Mouse (Mus musculus) hindbrain, embryonic 14.5 days (tissue): ENCODE data around the gene Tshz2. TPM values are rescaled to one million over a fixed set of nuclear protein-coding genes. Genes with fewer than 3 reads are reported as not detected.

ENCODE experiments used
- ATAC-seq: fragments of 200-750 bp; cut with Nextera tagmentation; 2 replicates; pipeline ENCODE4 v1.8.0; 2017; ENCODE audit warnings: moderate number of reproducible peaks, mild to moderate bottlenecking, moderate TSS enrichment, moderate library complexity; ENCODE audit not compliant: low FRiP score
- DNase-seq: peaks from one replicate; pipeline ENCODE4 v3.0.0-alpha.2; 2015; ENCODE audit warnings: low spot score
- H3K27ac ChIP-seq: fragments of 300-500 bp; sonication (generic); 2 replicates; pipeline ENCODE4 v1.5.1; 2014; ENCODE audit warnings: mild to moderate bottlenecking, moderate library complexity
- H3K27me3 ChIP-seq: fragments of 300-500 bp; sonication (generic); 2 replicates; pipeline ENCODE4 v1.6.1; 2014; ENCODE audit warnings: mild to moderate bottlenecking, low read length, mixed read lengths; ENCODE audit not compliant: control insufficient read depth, insufficient read depth
- H3K36me3 ChIP-seq: fragments of 300-500 bp; sonication (generic); replicated peaks from 2 replicates; pipeline ENCODE4 v1.6.1; 2014; ENCODE audit not compliant: control insufficient read depth, insufficient read depth
- H3K4me1 ChIP-seq: fragments of 300-500 bp; sonication (generic); replicated peaks from 2 replicates; pipeline ENCODE4 v1.6.1; 2014; ENCODE audit warnings: antibody characterized with exemption, low read length, mixed read lengths; ENCODE audit not compliant: control insufficient read depth, insufficient read depth
- H3K4me2 ChIP-seq: fragments of 300-500 bp; sonication (generic); replicated peaks from 2 replicates; pipeline ENCODE4 v1.6.1; 2014; ENCODE audit warnings: mild to moderate bottlenecking, moderate library complexity
- H3K4me3 ChIP-seq: fragments of 300-500 bp; sonication (generic); replicated peaks from 2 replicates; pipeline ENCODE4 v1.5.1; 2014; ENCODE audit warnings: mild to moderate bottlenecking, low read length
- H3K9ac ChIP-seq: fragments of 300-500 bp; sonication (generic); 2 replicates; pipeline ENCODE4 v1.6.1; 2014
- H3K9me3 ChIP-seq: fragments of 300-500 bp; sonication (generic); 2 replicates; pipeline ENCODE4 v1.6.1; 2016; ENCODE audit warnings: low read length; ENCODE audit not compliant: control insufficient read depth
- WGBS: fragments of 180-500 bp; shearing (Covaris S2); extraction: QIAGEN DNeasy Blood & Tissue Kit; methylation state at CpG from one replicate; pipeline ENCODE4 v1.1.7; 2014; 5-methylcytosine and 5-hydroxymethylcytosine counted together
- polyA plus RNA-seq: library from polyadenylated mRNA; unstranded; fragments of >200 nt; fragmentation: Nextera tagmentation; extraction: Ambion mirVana; gene quantifications from 2 replicates; pipeline ENCODE4 v1.2.1, GENCODE M21; 2014

Tshz2 gene
- polyA plus RNA-seq, 1 experiment from 2014 or later, result 38.1 TPM

GRCm38 (mm10) chr2:169935642-169936041 lies 302.8 kb downstream of the Tshz2 start:
- ATAC-seq (no peak), DNase-seq (no peak)
- no peaks in the 10 kb centered on the region for H3K36me3 ChIP-seq
- H3K4me1 ChIP-seq, result 0 out of 2 replicates have a peak, but pooled peaks cover under 1% of the 10 kb centered on the region
- WGBS, result 84% methylated on average over 6 of the region's 6 CpGs
- no peak overlapping the region for H3K9ac ChIP-seq
- H3K9me3 ChIP-seq, result no peaks in the 10 kb centered on the region
- no peak overlapping the region for H3K27ac ChIP-seq
- no peak overlapping the region for H3K4me2 ChIP-seq
- H3K4me3 ChIP-seq, result no peak overlapping the region
- no peaks in the 10 kb centered on the region for H3K27me3 ChIP-seq

DNA sequence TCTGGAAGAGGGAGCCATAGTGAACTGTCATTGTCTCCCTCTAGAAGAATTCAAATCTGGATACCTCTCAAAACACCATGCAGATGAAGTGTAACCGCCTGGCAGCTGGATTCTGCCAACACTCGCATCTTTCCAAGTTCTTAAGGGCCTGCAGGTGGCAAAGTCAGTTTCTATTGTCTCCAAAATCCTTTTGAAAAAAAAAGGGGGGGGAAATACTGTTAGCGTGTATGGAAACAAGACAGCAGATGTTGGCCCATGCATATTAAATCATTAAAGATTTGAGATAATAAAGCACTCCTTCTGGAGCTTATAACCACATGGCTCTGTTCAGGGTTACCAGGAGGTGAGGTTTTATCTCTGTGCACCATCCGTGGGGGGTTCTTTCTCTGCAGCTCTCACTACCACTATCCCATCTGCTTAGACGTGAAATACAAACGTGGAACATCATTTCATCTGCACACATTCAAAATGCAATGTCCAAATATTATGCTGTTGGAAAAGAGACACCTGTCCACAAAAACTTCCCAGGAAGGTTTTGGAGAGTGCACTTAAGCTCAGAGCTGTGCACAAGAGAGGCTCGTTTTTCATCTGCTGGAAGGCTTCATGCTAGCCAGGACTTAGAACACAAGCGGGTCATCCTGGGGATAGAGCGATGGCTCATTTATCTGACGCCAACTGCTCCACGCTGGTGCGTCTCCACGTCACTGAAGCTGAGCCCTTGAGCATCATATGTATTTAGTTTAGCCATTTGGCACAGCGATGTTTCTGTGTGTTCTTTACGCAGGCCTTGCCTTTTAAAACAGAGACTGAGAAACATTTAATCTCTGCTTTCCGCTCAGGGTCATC lies 307.7 kb downstream of the Tshz2 start:
- Histone ChIP-seq H3K27ac (no peak overlapping the region), H3K4me2 (no peak overlapping the region), H3K9ac (no peak overlapping the region), H3K36me3 (no peaks in the 10 kb centered on the region), H3K4me1 (peaks cover 4% of the 10 kb centered on the region; the same call in 1 of the 2 replicates), H3K27me3 (no peaks in the 10 kb centered on the region), H3K9me3 (no peaks in the 10 kb centered on the region), H3K4me3 (no peak overlapping the region)
- no peak for DNase-seq
- 68% methylated on average over 16 of the region's 16 CpGs for WGBS
- ATAC-seq, result no peak

DNA sequence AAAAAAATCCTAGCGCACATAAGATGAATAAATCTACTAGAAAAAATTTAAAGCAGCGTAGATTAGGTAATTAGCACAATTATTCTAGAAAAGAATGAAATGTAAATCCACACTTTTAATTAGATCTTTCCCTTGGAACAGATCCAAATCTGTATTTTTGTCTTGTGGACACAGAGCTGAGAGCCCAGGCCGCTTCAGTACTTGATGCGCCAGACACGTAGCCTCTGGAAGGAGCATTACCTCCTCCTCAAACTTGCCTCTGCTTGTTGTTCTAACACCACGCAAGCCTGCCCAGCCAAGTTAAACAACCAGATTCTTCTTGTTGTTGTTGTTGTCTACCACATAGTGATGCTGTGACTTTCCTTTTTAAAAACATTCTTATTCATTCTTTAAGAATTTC lies 310.9 kb downstream of the Tshz2 start:
- no peak overlapping the region for H3K27ac ChIP-seq
- no peak for DNase-seq
- WGBS, result 90% methylated on average over 6 of the region's 6 CpGs

DNA sequence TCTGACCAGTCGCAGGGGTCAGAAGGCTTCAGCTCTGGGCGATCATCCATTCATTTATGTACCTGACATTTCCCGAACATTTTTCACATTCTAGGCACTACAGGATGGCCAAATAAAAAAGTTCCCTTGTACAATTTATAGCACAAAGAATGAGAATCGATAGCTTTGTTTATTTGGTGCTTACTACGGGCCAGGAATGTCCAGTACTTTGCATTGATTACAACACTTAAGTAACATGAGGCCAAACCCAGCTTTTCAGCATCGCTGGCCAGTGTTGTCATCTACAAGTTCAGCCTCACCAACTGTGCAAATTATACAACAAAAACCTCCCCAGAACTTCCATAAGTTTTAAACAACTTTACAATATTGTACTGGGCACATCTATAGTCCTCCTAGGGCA lies 315.3 kb downstream of the Tshz2 start:
- Histone ChIP-seq H3K9ac (no peak overlapping the region), H3K27me3 (no peaks in the 10 kb centered on the region), H3K36me3 (no peaks in the 10 kb centered on the region), H3K27ac (no peak overlapping the region), H3K4me2 (no peak overlapping the region), H3K4me3 (no peak overlapping the region), H3K9me3 (no peaks in the 10 kb centered on the region), H3K4me1 (no peaks in the 10 kb centered on the region; the same call in 1 of the 2 replicates)
- WGBS, result 90% methylated on average over 6 of the region's 6 CpGs
- ATAC-seq (no peak), DNase-seq (no peak)

More for the DNA sequence above, 310.9 kb downstream of the Tshz2 start:
- Histone ChIP-seq H3K9ac (no peak overlapping the region), H3K4me2 (no peak overlapping the region), H3K9me3 (no peaks in the 10 kb centered on the region), H3K27me3 (no peaks in the 10 kb centered on the region), H3K4me3 (no peak overlapping the region), H3K36me3 (no peaks in the 10 kb centered on the region), H3K4me1 (peaks cover 4% of the 10 kb centered on the region; the same call in 1 of the 2 replicates)
- no peak for ATAC-seq

DNA sequence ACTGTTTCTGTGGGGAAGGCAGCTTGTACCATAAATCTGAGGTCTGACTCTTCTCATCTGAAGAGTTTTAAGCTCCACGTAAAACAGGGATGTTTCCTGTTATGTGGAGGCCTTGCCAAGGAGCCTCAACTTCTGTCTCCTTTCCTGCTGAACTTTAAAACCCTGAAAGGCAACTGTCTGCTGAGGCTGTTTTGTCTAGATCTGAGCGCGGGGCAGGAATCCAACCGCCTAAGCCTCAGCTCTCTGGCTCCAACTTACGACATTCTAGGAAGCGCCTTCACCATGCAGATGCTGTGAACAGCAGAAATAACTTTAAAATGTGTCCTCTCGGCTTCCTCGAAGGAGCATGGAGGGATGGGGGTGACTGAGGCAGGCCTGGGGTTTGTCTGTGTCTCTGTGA lies 318.2 kb downstream of the Tshz2 start:
- no peaks in the 10 kb centered on the region for H3K27me3 ChIP-seq
- no peak overlapping the region for H3K4me2 ChIP-seq
- H3K27ac ChIP-seq, result no peak overlapping the region
- H3K4me1 ChIP-seq, result no peaks in the 10 kb centered on the region
- H3K4me3 ChIP-seq, result no peak overlapping the region
- H3K36me3 ChIP-seq, result no peaks in the 10 kb centered on the region
- ATAC-seq (no peak), DNase-seq (no peak)
- no peak overlapping the region for H3K9ac ChIP-seq
- H3K9me3 ChIP-seq, result no peaks in the 10 kb centered on the region
- WGBS, result 83% methylated on average over 8 of the region's 8 CpGs

- Histone ChIP-seq H3K4me2 (no peak overlapping the region), H3K9ac (no peak overlapping the region), H3K27me3 (no peaks in the 10 kb centered on the region), H3K9me3 (no peaks in the 10 kb centered on the region), H3K4me1 (no peaks in the 10 kb centered on the region), H3K36me3 (no peaks in the 10 kb centered on the region), H3K4me3 (no peak overlapping the region), H3K27ac (no peak overlapping the region)
- no peak for DNase-seq
- no peak for ATAC-seq
- 95% methylated on average over 2 of the region's 2 CpGs for WGBS
Measured at GRCm38 (mm10) chr2:169952981-169953380, 320.2 kb downstream of the Tshz2 start.

GRCm38 (mm10) chr2:169958736-169959573 lies 326.1 kb downstream of the Tshz2 start:
- Histone ChIP-seq H3K9me3 (no peaks in the 10 kb centered on the region), H3K4me2 (no peak overlapping the region), H3K36me3 (no peaks in the 10 kb centered on the region), H3K27me3 (no peaks in the 10 kb centered on the region), H3K27ac (no peak overlapping the region), H3K4me3 (no peak overlapping the region), H3K9ac (no peak overlapping the region), H3K4me1 (peaks cover 24% of the 10 kb centered on the region)
- DNase-seq (peak; percentile 44), ATAC-seq (no peak)
- WGBS, result 31% methylated on average over 17 of the region's 17 CpGs

DNA sequence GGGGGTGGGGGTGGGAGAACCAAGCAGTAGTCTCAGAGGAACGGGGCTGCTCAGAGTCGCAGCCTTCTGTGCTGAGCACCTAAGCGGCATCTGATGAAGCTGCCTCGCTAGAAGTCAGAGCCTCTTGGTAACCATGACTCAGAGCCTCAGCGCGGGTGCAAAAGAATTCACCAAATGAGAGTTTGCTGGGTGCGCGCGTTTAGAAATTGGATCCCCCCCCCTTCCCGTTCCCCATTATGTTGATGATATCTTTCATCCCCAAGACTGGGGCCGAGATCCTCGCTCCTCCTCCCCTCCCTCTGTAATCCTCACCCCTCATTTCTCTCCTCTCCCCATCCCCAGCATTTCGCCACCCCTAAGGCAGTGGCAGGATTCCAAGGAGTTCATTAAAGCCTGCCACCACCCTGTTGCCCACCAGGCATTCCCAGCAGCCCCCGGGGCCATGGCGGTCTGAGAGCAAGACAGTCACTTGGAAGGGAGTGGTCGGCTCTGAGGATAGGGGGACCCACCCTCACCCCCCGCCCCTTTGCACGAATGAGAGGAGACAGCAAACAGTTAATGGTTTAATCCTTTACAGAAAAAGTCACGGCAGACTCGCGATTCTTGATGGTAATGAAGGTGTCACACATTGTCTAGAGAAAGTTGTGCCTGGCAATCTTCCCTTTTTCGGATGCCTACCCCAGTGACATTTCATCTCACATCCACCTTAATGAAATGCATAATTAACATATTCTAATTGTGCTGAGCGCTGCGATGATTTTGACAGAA lies 328.8 kb downstream of the Tshz2 start:
- peak overlapping the region; percentile 25; the same call in 1 of the 2 replicates for H3K9ac ChIP-seq
- peak overlapping the region; percentile 53 for H3K4me2 ChIP-seq
- no peaks in the 10 kb centered on the region for H3K9me3 ChIP-seq
- no peaks in the 10 kb centered on the region for H3K27me3 ChIP-seq
- DNase-seq (peak; percentile 53), ATAC-seq (peak; percentile 38; the same call in 1 of the 2 replicates)
- H3K27ac ChIP-seq, result peak overlapping the region; percentile 16
- peaks cover 24% of the 10 kb centered on the region for H3K4me1 ChIP-seq
- peak overlapping the region; percentile 12; the same call in 1 of the 2 replicates for H3K4me3 ChIP-seq
- H3K36me3 ChIP-seq, result no peaks in the 10 kb centered on the region
- WGBS, result 9% methylated on average over 24 of the region's 24 CpGs
